Mouse (Mus musculus) embryonic fibroblast, embryonic 13.5 days (primary cell): ENCODE measurements around the gene 1810037I17Rik. TPM values are rescaled to one million over a fixed set of nuclear protein-coding genes. Genes with fewer than 3 reads are reported as not detected.

Experiments
- H3K27ac ChIP-seq: 2 replicates; pipeline ENCODE4 v1.5.1; 2012; ENCODE audit warnings: low read length, control low read depth, inconsistent platforms; ENCODE audit not compliant: insufficient read depth
- H3K4me1 ChIP-seq: 2 replicates; pipeline ENCODE4 v1.6.1; 2011; ENCODE audit warnings: low read length; ENCODE audit not compliant: control insufficient read depth, insufficient read depth
- H3K4me3 ChIP-seq: 2 replicates; pipeline ENCODE4 v1.5.1; 2011; ENCODE audit warnings: mild to moderate bottlenecking, control low read depth, low read length; ENCODE audit not compliant: insufficient read depth
- CTCF ChIP-seq: IDR thresholded peaks from 2 replicates; pipeline ENCODE4 v1.5.1; 2011; ENCODE audit warnings: mild to moderate bottlenecking, control low read depth, low read length, moderate library complexity, borderline replicate concordance; ENCODE audit not compliant: insufficient read depth
- POLR2A ChIP-seq: IDR thresholded peaks from 2 replicates; pipeline ENCODE4 v1.6.1; 2011; ENCODE audit warnings: low read depth, mild to moderate bottlenecking, control low read depth, low read length, moderate library complexity
- polyA plus RNA-seq: library from polyadenylated mRNA; stranded (reverse); fragments of >200 nt; gene quantifications from 2 replicates; pipeline ENCODE4 v1.2.4, GENCODE M21; 2011; ENCODE audit warnings: low read depth; ENCODE audit not compliant: missing spikeins, insufficient read length

1810037I17Rik gene
- polyA plus RNA-seq, 1 experiment: 72.3 TPM

GRCm38 (mm10) chr3:122975363-122975762 lies 51.4 kb downstream of the 1810037I17Rik start:
- Histone ChIP-seq H3K27ac (no peak overlapping the region), H3K4me3 (no peak overlapping the region), H3K4me1 (no peaks in the 10 kb centered on the region)
- TF ChIP-seq POLR2A (no peak), CTCF (no peak)

Other genes with a start within 250 kb of the 1810037I17Rik start
- gene Pde5a, start 195.3 kb upstream of the 1810037I17Rik start, polyA plus RNA-seq: 9.3 and 12.2 TPM in 2 replicates
- not detected in 2 replicates for gene Fabp2, start 29.1 kb upstream of the 1810037I17Rik start, polyA plus RNA-seq
- not detected in 2 replicates for gene Gm10959, start 4.8 kb upstream of the 1810037I17Rik start, polyA plus RNA-seq
- 10.4 and 14.7 TPM in 2 replicates for gene Usp53, start 60.3 kb downstream of the 1810037I17Rik start, polyA plus RNA-seq
- not detected in 2 replicates for gene Myoz2, start 110.8 kb downstream of the 1810037I17Rik start, polyA plus RNA-seq